Mouse (Mus musculus): ENCODE data around the gene Hist4h4.

- TF ChIP-seq CTCF (IDR thresholded peaks at IDR 0.05), result no peak
- peak; percentile 80 for TF ChIP-seq EP300 (IDR thresholded peaks at IDR 0.05)
These were observed 14.7 kb downstream of the Hist4h4 start for GRCm38 (mm10) chr6:136789391-136789971.

Data from lung, postnatal 0 days (tissue).